Mouse (Mus musculus) B cell, adult (primary cell): Measurements from ENCODE around the gene Cdh3. TPM values are rescaled to one million over a fixed set of nuclear protein-coding genes. Genes with fewer than 3 reads are reported as not detected.

Experiments used
- total RNA-seq: library from RNA; stranded (reverse); gene quantifications from 4 replicates; pipeline ENCODE4 v1.2.4, GENCODE M21; 2023; ENCODE audit not compliant: inconsistent age

Cdh3 gene
- total RNA-seq = not detected in 4 replicates

DNA sequence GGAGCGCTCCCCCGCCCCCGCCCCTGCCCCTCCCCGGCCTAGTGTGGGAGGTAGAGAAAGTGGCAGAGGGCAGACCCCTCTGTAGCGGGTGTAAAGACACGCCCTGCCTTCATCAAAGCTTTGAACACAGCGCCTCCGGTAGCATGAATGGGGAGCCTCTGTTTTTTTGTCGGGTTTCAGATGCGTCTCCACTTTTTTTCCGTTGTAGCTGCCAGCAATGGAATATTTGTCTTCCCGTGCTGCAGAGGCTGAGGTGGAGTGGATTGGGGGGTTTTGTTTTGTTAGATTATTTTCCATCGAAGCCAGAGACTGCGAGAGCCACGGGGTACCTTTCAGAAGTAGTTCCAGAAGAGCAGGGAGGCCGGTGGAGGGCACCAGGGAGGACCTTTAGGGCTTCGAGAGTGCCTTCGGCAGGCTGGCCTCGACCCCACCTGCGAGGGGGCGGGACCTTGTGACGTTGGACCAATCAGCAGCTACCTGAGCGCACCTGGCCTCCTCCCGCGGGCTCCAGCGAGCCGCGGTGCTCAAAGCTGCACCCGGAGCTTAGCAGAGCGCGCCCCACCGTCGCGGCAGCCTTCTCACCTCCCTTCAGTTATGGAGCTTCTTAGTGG is at the start of gene Cdh3:
Gene Cdh3, plus strand, starts transcription at position 527 of the 611 bp plus-strand sequence.

DNA sequence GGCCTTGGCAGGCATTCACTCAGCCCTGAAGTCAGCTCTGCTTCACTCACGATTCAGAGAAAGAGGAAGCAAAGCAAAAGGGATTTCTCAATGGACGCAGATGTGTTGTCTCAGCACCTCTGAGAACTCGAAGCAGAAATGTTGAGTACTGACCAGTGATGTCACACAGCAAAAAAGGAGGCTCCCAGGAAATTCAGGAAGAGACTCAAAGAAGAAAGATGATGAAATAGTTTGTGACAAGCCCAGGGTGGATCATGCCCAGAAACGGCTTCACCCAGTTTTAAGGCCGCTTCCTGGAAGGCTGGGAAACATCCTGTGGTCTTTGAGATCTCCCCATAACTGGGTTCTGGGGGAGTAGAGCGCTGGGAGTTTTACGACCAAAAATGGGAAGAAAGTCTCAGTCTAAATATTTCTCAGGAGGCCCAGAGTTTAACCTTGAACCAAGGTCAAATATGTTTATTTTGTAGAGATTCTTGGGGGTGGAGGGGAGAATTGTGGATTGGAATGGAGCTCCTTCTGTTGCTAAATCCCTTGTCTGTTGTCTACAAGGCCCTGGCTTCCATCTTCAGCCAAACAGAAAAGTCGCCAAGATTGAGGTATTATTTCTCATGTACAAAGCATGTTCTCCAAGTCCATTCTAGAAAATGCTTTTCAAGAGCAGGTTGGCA is 10.5 kb upstream of the Cdh3 start, which contains the start of gene 6030452D12Rik:
Gene 6030452D12Rik, plus strand, starts transcription at position 505 of the 668 bp plus-strand sequence.

DNA sequence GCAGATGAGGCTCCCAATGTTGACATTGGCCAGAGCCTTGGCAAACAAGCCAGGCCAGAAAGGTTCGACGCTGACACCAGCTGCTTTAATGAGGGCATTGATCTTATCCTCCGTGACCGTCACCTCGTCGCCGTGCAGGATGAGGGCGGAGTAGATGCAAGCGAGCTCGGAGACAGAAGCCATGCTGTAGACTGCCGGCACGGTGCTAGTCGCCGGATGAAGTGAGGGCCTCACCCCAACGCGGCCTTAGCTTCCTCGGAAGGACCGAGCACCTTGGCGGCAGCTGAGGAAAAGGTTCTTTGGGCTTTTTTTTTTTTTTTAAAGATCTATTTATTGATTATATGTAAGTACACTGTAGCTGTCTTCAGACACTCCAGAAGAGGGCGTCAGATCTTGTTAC is 62.5 kb downstream of the Cdh3 start, which contains the start of gene Gm10073:
Gene Gm10073, minus strand, starts transcription at position 294 of the 400 bp plus-strand sequence.

DNA sequence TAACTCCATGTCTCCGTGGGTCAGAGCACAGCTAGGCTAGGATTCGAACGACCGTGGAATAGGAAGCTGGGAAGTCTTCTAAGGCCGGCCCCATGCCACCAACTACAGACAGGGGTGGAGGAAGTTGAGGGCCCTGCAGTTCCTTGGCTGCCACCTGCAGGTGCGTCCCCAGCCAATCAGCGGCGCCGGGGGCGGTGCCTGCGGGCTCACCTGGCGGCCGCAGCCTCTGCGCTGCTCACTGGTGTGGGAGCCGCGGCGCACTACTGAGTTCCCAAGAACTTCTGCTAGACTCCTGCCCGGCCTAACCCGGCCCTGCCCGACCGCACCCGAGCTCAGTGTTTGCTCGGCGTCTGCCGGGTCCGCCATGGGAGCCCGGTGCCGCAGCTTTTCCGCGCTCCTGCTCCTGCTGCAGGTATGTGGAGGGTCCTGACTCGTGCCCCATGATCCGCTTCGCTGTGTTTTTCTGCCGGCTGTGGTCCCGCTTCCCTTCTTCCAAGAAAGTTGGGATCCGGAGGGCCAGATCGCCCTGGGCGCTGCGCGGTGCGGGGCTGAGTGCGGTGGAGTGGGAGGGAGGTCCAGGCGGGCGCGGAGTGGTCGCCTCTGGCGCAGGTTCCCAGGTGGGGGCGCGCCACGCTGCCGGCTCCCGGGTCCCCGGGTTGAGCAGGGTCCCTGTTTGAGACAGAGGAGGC is 92.6 kb downstream of the Cdh3 start, which contains the start of gene Cdh1:
Gene Cdh1, plus strand, starts transcription at position 221 of the 689 bp plus-strand sequence.

Other genes starting within 250 kb of the Cdh3 start
- 5.8 to 7.1 TPM (median 6.3 TPM) in 4 replicates for gene Smpd3, start 172.9 kb upstream of the Cdh3 start, total RNA-seq
- gene Zfp90, start 95.6 kb upstream of the Cdh3 start, total RNA-seq = 10.5 to 10.6 TPM (median 10.6 TPM) in 4 replicates
- gene 6030452D12Rik, start 10.4 kb upstream of the Cdh3 start, total RNA-seq = not detected in 4 replicates
- gene Gm10073, start 62.6 kb downstream of the Cdh3 start, total RNA-seq = 296 to 371 TPM (median 310 TPM) in 4 replicates
- not detected in 4 replicates for gene Cdh1, start 92.5 kb downstream of the Cdh3 start, total RNA-seq
- gene Tango6, start 172.2 kb downstream of the Cdh3 start, total RNA-seq = 16.4 to 16.9 TPM (median 16.4 TPM) in 4 replicates